Mouse (Mus musculus) liver, adult 2 months (tissue): ENCODE data around the gene Map3k19. TPM values are rescaled to one million over a fixed set of nuclear protein-coding genes. Genes with fewer than 3 reads are reported as not detected.

Source experiments
- DNase-seq: peaks from one replicate; pipeline ENCODE4 v3.0.0-alpha.2; 2011; ENCODE audit warnings: low read depth, low spot score; ENCODE audit errors: extremely low read depth
- H3K27ac ChIP-seq: fragments of 200-500 bp; replicated peaks from 2 replicates; pipeline ENCODE4 v1.5.1; 2012; ENCODE audit warnings: low read depth, mild to moderate bottlenecking, control low read depth, inconsistent platforms, low read length; ENCODE audit not compliant: insufficient read depth
- H3K27me3 ChIP-seq: fragments of 200-500 bp; 2 replicates; pipeline ENCODE4 v1.6.1; 2012; ENCODE audit warnings: mild to moderate bottlenecking, moderate library complexity, low read length, inconsistent platforms; ENCODE audit not compliant: control insufficient read depth, insufficient read depth
- H3K36me3 ChIP-seq: fragments of 200-500 bp; 2 replicates; pipeline ENCODE4 v1.6.1; 2012; ENCODE audit warnings: low read length, inconsistent platforms; ENCODE audit not compliant: control insufficient read depth, insufficient read depth
- H3K4me1 ChIP-seq: fragments of 200-500 bp; 2 replicates; pipeline ENCODE4 v1.6.1; 2011; ENCODE audit warnings: low read length; ENCODE audit not compliant: control insufficient read depth, insufficient read depth
- H3K4me3 ChIP-seq: fragments of 200-500 bp; 2 replicates; pipeline ENCODE4 v1.5.1; 2011; ENCODE audit warnings: low read depth, mild to moderate bottlenecking, control low read depth, low read length, moderate library complexity; ENCODE audit not compliant: insufficient read depth
- H3K79me2 ChIP-seq: fragments of 200-500 bp; 2 replicates; pipeline ENCODE4 v1.6.1; 2012; ENCODE audit warnings: inconsistent platforms, mild to moderate bottlenecking, low read length, moderate library complexity; ENCODE audit not compliant: control insufficient read depth, insufficient read depth
- H3K9ac ChIP-seq: fragments of 200-500 bp; 2 replicates; pipeline ENCODE4 v1.6.1; 2012; ENCODE audit warnings: low read depth, mild to moderate bottlenecking, control low read depth, inconsistent platforms, low read length
- CTCF ChIP-seq: fragments of 200-500 bp; IDR thresholded peaks from 2 replicates; pipeline ENCODE4 v1.5.1; 2011; ENCODE audit warnings: low read depth, low read length, control low read depth
- POLR2A ChIP-seq: fragments of 200-500 bp; IDR thresholded peaks from 2 replicates; pipeline ENCODE4 v1.6.1; 2011; ENCODE audit warnings: low read length, control low read depth; ENCODE audit not compliant: insufficient read depth; ENCODE audit errors: extremely low read depth
- WGBS: fragments of 180-500 bp; shearing (Covaris S2); methylation state at CpG from one replicate; pipeline ENCODE4 v1.1.7; 2018; 5-methylcytosine and 5-hydroxymethylcytosine counted together
- polyA plus RNA-seq: library from polyadenylated mRNA; depleted of rRNA; stranded (reverse); fragments of >200 nt; gene quantifications from 2 replicates; pipeline ENCODE4 v1.2.3, GENCODE M21; 2012
- total RNA-seq: library from RNA; depleted of rRNA; stranded (reverse); fragments of >200 nt; gene quantifications from 2 replicates; pipeline ENCODE4 v1.2.3, GENCODE M21; 2014

Gene Map3k19
- total and polyA plus RNA-seq, 2 experiments: 0.07 TPM; not detected in 1

DNA sequence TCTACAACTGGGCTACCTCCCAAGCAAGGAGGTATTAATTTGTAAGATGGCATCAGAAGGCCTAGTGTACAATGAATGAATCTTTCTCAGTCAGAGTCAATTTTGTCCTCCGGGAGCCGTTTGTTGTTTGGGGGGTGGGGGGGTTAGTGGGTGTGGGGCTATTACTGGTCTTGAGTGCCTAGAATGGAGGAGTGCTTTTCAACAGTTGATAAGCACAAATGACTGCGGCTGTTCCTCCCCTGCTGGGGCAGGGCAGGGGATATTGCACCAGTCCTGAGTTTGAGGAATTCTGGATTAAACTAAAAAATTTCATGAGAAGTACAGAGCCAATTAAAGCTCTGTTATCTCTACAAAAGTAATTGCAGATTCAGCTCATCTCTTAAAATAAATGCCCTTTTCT lies 74.7 kb downstream of the Map3k19 start:
- Histone ChIP-seq H3K36me3 (peaks cover 4% of the 10 kb centered on the region; the same call in 1 of the 2 replicates), H3K4me1 (peaks cover 24% of the 10 kb centered on the region), H3K79me2 (peaks cover 54% of the 10 kb centered on the region), H3K4me3 (no peak overlapping the region), H3K9ac (no peak overlapping the region), H3K27me3 (no peaks in the 10 kb centered on the region), H3K27ac (no peak overlapping the region)
- no peak for DNase-seq
- 22% methylated on average over 3 of the region's 3 CpGs for WGBS
- no peak for TF ChIP-seq POLR2A
- TF ChIP-seq CTCF: no peak

DNA sequence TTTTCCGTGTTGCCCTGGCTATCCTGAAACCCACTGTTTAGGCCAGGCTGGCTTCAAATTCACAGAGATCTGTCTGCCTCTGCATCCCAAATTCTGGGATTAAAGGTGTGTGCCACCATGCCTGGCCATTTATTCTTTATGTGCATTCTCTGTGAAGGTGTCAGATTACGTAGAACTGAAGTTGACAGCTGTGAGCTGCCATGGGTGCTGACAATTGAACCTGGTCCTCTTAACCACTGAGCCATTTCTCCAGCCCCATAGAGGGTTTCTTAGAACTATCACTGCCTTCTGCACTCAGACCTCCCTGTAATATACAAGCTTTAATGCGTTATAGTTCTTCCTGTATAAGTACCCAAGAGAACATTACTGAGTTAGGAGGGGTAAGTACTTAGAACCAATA lies 76.2 kb downstream of the Map3k19 start:
- 93% methylated on average over 3 of the region's 3 CpGs for WGBS
- Histone ChIP-seq H3K4me3 (no peak overlapping the region), H3K79me2 (peaks cover 44% of the 10 kb centered on the region), H3K27me3 (no peaks in the 10 kb centered on the region), H3K27ac (no peak overlapping the region), H3K9ac (no peak overlapping the region), H3K36me3 (peaks cover 4% of the 10 kb centered on the region; the same call in 1 of the 2 replicates), H3K4me1 (peaks cover 22% of the 10 kb centered on the region)
- no peak for DNase-seq
- TF ChIP-seq CTCF (no peak), POLR2A (no peak)

- 5% methylated on average over 6 of the region's 6 CpGs for WGBS
- Histone ChIP-seq H3K4me1 (peaks cover 16% of the 10 kb centered on the region), H3K4me3 (peak overlapping the region; percentile 50; the same call in 1 of the 2 replicates), H3K36me3 (peaks cover 4% of the 10 kb centered on the region; the same call in 1 of the 2 replicates), H3K27me3 (no peaks in the 10 kb centered on the region), H3K9ac (peak overlapping the region; percentile 53), H3K27ac (peak overlapping the region; percentile 56; the same call in 1 of the 2 replicates), H3K79me2 (peaks cover 25% of the 10 kb centered on the region)
- DNase-seq: peak; percentile 90
- TF ChIP-seq CTCF (no peak), POLR2A (no peak)
Observed at GRCm38 (mm10) chr1:127776246-127776645, 78.6 kb downstream of the Map3k19 start.

- H3K9ac ChIP-seq: peak overlapping the region; percentile 62; the same call in 1 of the 2 replicates
- H3K4me1 ChIP-seq: peaks cover 13% of the 10 kb centered on the region
- DNase-seq: peak; percentile 59
- H3K79me2 ChIP-seq: peaks cover 19% of the 10 kb centered on the region; the same call in 1 of the 2 replicates
- H3K27ac ChIP-seq: peak overlapping the region; percentile 49
- H3K36me3 ChIP-seq: peaks cover 4% of the 10 kb centered on the region; the same call in 1 of the 2 replicates
- 2% methylated on average over 10 of the region's 10 CpGs for WGBS
- TF ChIP-seq POLR2A: no peak
- TF ChIP-seq CTCF: no peak
- H3K4me3 ChIP-seq: peak overlapping the region; percentile 85
- no peaks in the 10 kb centered on the region for H3K27me3 ChIP-seq
Observed at GRCm38 (mm10) chr1:127775206-127775720, 79.6 kb downstream of the Map3k19 start.

- Histone ChIP-seq H3K36me3 (peaks cover 4% of the 10 kb centered on the region; the same call in 1 of the 2 replicates), H3K9ac (peak overlapping the region; percentile 90), H3K4me1 (peaks cover 7% of the 10 kb centered on the region; the same call in 1 of the 2 replicates), H3K27ac (peak overlapping the region; percentile 81), H3K27me3 (no peaks in the 10 kb centered on the region), H3K4me3 (peak overlapping the region; percentile 85), H3K79me2 (peaks cover 14% of the 10 kb centered on the region; the same call in 1 of the 2 replicates)
- no peak for TF ChIP-seq CTCF
- TF ChIP-seq POLR2A: 0 out of 2 replicates have a peak, but pooled peaks have one; percentile 13
- peak; percentile 57 for DNase-seq
- WGBS: under 1% methylated on average over 31 of the region's 31 CpGs
Observed at GRCm38 (mm10) chr1:127774501-127774880, 80.3 kb downstream of the Map3k19 start.
